Mouse (Mus musculus): ENCODE measurements around the gene Tmem245. TPM values are rescaled to one million over a fixed set of nuclear protein-coding genes. Genes with fewer than 3 reads are reported as not detected.

The Tmem245 gene
- polyA plus RNA-seq, 1 experiment from 2014 or later, result 17.3 TPM

DNA sequence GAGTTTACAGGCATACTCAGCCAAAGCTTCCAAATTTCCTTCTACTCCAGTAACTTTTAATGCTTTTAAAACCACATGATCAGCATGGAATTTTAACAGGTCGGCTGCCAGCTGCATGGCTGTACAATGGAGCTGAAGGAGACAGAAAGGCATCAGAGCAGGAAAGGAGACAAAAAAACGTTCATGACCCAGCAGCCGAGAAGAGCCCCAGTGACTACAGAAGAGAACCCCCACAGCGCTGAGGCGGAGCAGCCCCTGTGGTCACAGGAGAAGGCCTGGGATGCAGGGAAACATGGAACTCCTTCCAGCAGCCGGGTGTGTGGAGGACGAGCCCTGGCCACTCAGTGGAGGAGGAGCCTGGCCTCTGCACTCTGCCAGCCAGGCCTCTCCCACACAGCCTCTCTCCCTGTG is 117.7 kb downstream of the Tmem245 start:
- ATAC-seq (replicated peaks; ENCODE audit: extremely low read depth, insufficient read depth, low FRiP score), result no peak
- Histone ChIP-seq H3K27ac (ENCODE audit: low read length) (0 out of 2 replicates have a peak overlapping the region, but pooled peaks have one; percentile 31), H3K36me3 (ENCODE audit: control insufficient read depth, insufficient read depth) (peaks cover 12% of the 10 kb centered on the region), H3K4me2 (ENCODE audit: low read depth, low read length) (no peak overlapping the region), H3K9me3 (replicated peaks; ENCODE audit: control insufficient read depth, low read length) (no peaks in the 10 kb centered on the region), H3K4me3 (ENCODE audit: low read length) (no peak overlapping the region), H3K9ac (ENCODE audit: low read length) (no peak overlapping the region), H3K4me1 (ENCODE audit: control insufficient read depth, insufficient read depth, low read length) (no peaks in the 10 kb centered on the region), H3K27me3 (ENCODE audit: control insufficient read depth, insufficient read depth, low read length) (no peaks in the 10 kb centered on the region)
- WGBS, result 55% methylated on average over 7 of the region's 7 CpGs

DNA sequence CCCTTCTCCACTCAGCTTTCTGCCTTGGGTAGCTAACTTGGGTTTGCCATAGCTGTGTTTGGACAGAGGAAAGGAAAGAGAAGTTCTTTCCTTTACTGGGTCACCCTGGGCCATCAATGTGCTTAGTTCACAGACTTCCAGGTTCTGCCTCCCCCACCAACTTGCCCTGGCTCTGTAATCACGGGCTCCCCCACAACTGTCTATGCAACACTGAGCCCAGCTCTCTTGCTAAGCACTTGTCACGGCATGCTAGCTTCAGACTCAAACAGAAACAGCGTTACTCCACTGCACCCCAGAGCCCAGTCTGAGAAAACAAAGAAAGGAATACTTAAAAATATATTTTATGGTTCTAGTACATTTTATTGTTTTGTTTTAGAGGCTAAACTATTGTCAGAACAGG is 118.3 kb downstream of the Tmem245 start:
- no peak for ATAC-seq (replicated peaks; ENCODE audit: extremely low read depth, insufficient read depth, low FRiP score)
- H3K4me2 ChIP-seq (ENCODE audit: low read depth, low read length), result no peak overlapping the region
- H3K27me3 ChIP-seq (ENCODE audit: control insufficient read depth, insufficient read depth, low read length), result no peaks in the 10 kb centered on the region
- H3K4me1 ChIP-seq (ENCODE audit: control insufficient read depth, insufficient read depth, low read length), result no peaks in the 10 kb centered on the region
- H3K27ac ChIP-seq (ENCODE audit: low read length), result no peak overlapping the region
- no peaks in the 10 kb centered on the region for H3K9me3 ChIP-seq (replicated peaks; ENCODE audit: control insufficient read depth, low read length)
- peaks cover 12% of the 10 kb centered on the region for H3K36me3 ChIP-seq (ENCODE audit: control insufficient read depth, insufficient read depth)
- no peak overlapping the region for H3K9ac ChIP-seq (ENCODE audit: low read length)
- H3K4me3 ChIP-seq (ENCODE audit: low read length), result no peak overlapping the region
- WGBS, result 75% methylated on average over 3 of the region's 3 CpGs

DNA sequence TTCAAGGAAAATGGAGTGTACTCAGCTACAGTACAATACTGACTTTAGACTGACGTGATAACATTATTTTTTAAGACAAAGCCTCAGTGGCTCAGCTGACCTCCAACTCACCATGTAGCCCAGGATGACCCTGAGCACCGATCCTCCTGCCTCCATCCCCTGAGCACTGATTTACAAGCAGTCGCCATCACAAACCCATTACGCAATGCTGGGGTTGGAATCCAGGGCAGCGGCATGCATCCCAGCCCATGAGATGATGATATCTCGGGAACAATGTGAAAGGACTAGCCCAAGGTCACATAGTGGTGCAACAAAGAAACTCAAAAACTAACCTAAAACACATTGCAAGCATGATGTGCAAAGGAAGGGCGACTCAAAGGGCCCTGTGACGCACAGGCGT is 123.0 kb downstream of the Tmem245 start:
- WGBS, result 86% methylated on average over 9 of the region's 9 CpGs
- Histone ChIP-seq H3K9ac (ENCODE audit: low read length) (no peak overlapping the region), H3K4me1 (ENCODE audit: control insufficient read depth, insufficient read depth, low read length) (no peaks in the 10 kb centered on the region), H3K4me2 (ENCODE audit: low read depth, low read length) (no peak overlapping the region), H3K27me3 (ENCODE audit: control insufficient read depth, insufficient read depth, low read length) (no peaks in the 10 kb centered on the region), H3K4me3 (ENCODE audit: low read length) (no peak overlapping the region), H3K36me3 (ENCODE audit: control insufficient read depth, insufficient read depth) (peaks cover 9% of the 10 kb centered on the region), H3K27ac (ENCODE audit: low read length) (no peak overlapping the region), H3K9me3 (replicated peaks; ENCODE audit: control insufficient read depth, low read length) (no peaks in the 10 kb centered on the region)
- no peak for ATAC-seq (replicated peaks; ENCODE audit: extremely low read depth, insufficient read depth, low FRiP score)

DNA sequence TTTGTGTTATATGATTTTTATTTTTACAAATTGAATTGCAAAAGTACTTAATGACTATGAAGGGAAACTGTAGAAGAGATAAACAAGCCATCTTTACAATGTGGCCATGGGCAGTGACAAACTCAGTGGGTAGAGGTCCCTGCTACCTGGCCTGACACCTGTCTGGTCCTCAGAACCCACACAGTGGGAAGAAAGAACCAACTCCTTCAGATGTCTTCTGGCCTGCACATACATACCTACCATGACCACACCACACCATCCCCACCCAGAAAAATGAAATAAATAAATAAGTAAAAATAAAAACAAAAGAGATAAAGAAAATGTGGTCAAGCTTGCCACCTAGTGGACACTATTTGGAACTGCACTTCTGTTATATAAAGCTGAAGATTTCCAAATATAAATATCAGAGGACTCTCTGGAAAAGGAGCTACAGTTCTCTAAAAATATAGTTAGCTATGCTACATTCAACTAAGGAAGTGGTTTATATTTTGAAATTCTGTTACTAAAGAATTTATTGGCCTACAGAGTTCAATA is 127.2 kb downstream of the Tmem245 start:
- H3K4me1 ChIP-seq (ENCODE audit: control insufficient read depth, insufficient read depth, low read length), result no peaks in the 10 kb centered on the region
- ATAC-seq (replicated peaks; ENCODE audit: extremely low read depth, insufficient read depth, low FRiP score), result no peak
- H3K27ac ChIP-seq (ENCODE audit: low read length), result no peak overlapping the region; the same call in 1 of the 2 replicates
- no peaks in the 10 kb centered on the region for H3K9me3 ChIP-seq (replicated peaks; ENCODE audit: control insufficient read depth, low read length)
- H3K36me3 ChIP-seq (ENCODE audit: control insufficient read depth, insufficient read depth), result peaks cover 8% of the 10 kb centered on the region; the same call in 1 of the 2 replicates
- H3K4me2 ChIP-seq (ENCODE audit: low read depth, low read length), result no peak overlapping the region
- H3K27me3 ChIP-seq (ENCODE audit: control insufficient read depth, insufficient read depth, low read length), result no peaks in the 10 kb centered on the region
- H3K9ac ChIP-seq (ENCODE audit: low read length), result no peak overlapping the region
- no peak overlapping the region for H3K4me3 ChIP-seq (ENCODE audit: low read length)

MicroRNAs encoded within 50 kb of the gene (microRNA counts, 519-probe panel; counts per million panel counts)
- microRNA mmu-miR-32, result 2,759 counts per million, percentile 71 among the panel's probes with 10 or more counts

Small RNAs within 50 kb of the gene (microRNA-seq; reads per million reads assigned to microRNA genes)
- gene Mir32, result 149 reads per million, percentile 56 among the genes with 10 or more reads in this experiment

Other genes starting within 250 kb of the Tmem245 start
- not detected in 2 replicates for gene Gm26657, start 207.4 kb downstream of the Tmem245 start, polyA plus RNA-seq (2015; fragmentation: Nextera tagmentation; extraction: Ambion mirVana)
- gene Actl7b, start 206.0 kb downstream of the Tmem245 start, polyA plus RNA-seq (2015; fragmentation: Nextera tagmentation; extraction: Ambion mirVana), result not detected in 2 replicates
- gene Actl7a, start 204.0 kb downstream of the Tmem245 start, polyA plus RNA-seq (2015; fragmentation: Nextera tagmentation; extraction: Ambion mirVana), result not detected in 2 replicates
- gene Elp1, start 145.1 kb downstream of the Tmem245 start, polyA plus RNA-seq (2015; fragmentation: Nextera tagmentation; extraction: Ambion mirVana), result 25.8 and 26.6 TPM in 2 replicates
- 8.9 and 9.0 TPM in 2 replicates for gene Fam206a, start 145.1 kb downstream of the Tmem245 start, polyA plus RNA-seq (2015; fragmentation: Nextera tagmentation; extraction: Ambion mirVana)
- 27.1 and 27.6 TPM in 2 replicates for gene Ctnnal1, start 82.2 kb downstream of the Tmem245 start, polyA plus RNA-seq (2015; fragmentation: Nextera tagmentation; extraction: Ambion mirVana)
- 0.14 and 0.36 TPM in 2 replicates for gene Frrs1l, start 43.0 kb upstream of the Tmem245 start, polyA plus RNA-seq (2015; fragmentation: Nextera tagmentation; extraction: Ambion mirVana)
- 0.56 and 1.0 TPM in 2 replicates for gene Epb41l4b, start 196.0 kb upstream of the Tmem245 start, polyA plus RNA-seq (2015; fragmentation: Nextera tagmentation; extraction: Ambion mirVana)